Mouse (Mus musculus) CH12.LX (cell line): Measurements from ENCODE around the gene Fyb. TPM values are rescaled to one million over a fixed set of nuclear protein-coding genes. Genes with fewer than 3 reads are reported as not detected.

Experiments
- DNase-seq: peaks from one replicate; pipeline ENCODE4 v3.0.0-alpha.2; 2013; ENCODE audit errors: extremely low read depth
- H3K27ac ChIP-seq: 2 replicates; pipeline ENCODE4 v1.5.1; 2012; ENCODE audit warnings: low read depth, mild to moderate bottlenecking, control low read depth, moderate library complexity; ENCODE audit not compliant: insufficient read depth
- H3K27me3 ChIP-seq: replicated peaks from 2 replicates; pipeline ENCODE3; 2012; ENCODE audit warnings: inconsistent platforms
- H3K36me3 ChIP-seq, 2 experiments: replicated peaks in 1 of 2; 2 replicates each; pipeline versions ENCODE3 to v1.6.1; 2012; ENCODE audit warnings: inconsistent platforms in 1 of 2, low read length in 1 of 2, mild to moderate bottlenecking in 1 of 2, mixed read lengths in 1 of 2, moderate library complexity in 1 of 2; ENCODE audit not compliant: control insufficient read depth in 1 of 2, insufficient read depth in 1 of 2
- H3K4me1 ChIP-seq, 2 experiments: 2 replicates each; pipeline ENCODE4 v1.6.1; 2012; ENCODE audit warnings: inconsistent platforms in 1 of 2, moderate library complexity in 1 of 2; ENCODE audit not compliant: insufficient read depth in 2 of 2, control insufficient read depth in 1 of 2
- H3K4me2 ChIP-seq: 2 replicates; pipeline ENCODE4 v1.6.1; 2012; ENCODE audit warnings: low read depth, mild to moderate bottlenecking, control low read depth; ENCODE audit not compliant: poor library complexity, insufficient read depth, severe bottlenecking
- H3K4me3 ChIP-seq, 3 experiments: fragments of 150-350 bp in 1 of 3; sonication (generic) in 1 of 3; replicated peaks in 1 of 3; 2 replicates each; pipeline versions ENCODE3 to v1.5.1; 2011 to 2012; ENCODE audit warnings: low read depth in 2 of 3, low read length in 2 of 3, mild to moderate bottlenecking in 2 of 3, moderate library complexity in 2 of 3, control low read depth in 1 of 3, improper control_type of control experiment in 1 of 3, inconsistent platforms in 1 of 3, mixed read lengths in 1 of 3; ENCODE audit not compliant: poor library complexity in 1 of 3
- H3K79me2 ChIP-seq: replicated peaks from 2 replicates; pipeline ENCODE4 v1.6.1; 2012; ENCODE audit warnings: mild to moderate bottlenecking, moderate library complexity; ENCODE audit not compliant: control insufficient read depth, poor library complexity, insufficient read depth, severe bottlenecking; ENCODE audit errors: extremely low read depth
- H3K9ac ChIP-seq: 2 replicates; pipeline ENCODE4 v1.6.1; 2012; ENCODE audit warnings: low read depth, mild to moderate bottlenecking, control low read depth, moderate library complexity; ENCODE audit not compliant: insufficient read depth
- H3K9me3 ChIP-seq: replicated peaks from 2 replicates; pipeline ENCODE3; 2012; ENCODE audit warnings: low read length, inconsistent platforms, mixed read lengths
- CHD2 ChIP-seq: IDR thresholded peaks from 2 replicates; pipeline ENCODE4 v1.6.1; 2011; ENCODE audit warnings: low read length, improper control_type of control experiment
- E2F4 ChIP-seq: IDR thresholded peaks from 2 replicates; pipeline ENCODE4 v1.6.1; 2011; ENCODE audit warnings: low read depth, low read length, improper control_type of control experiment; ENCODE audit not compliant: insufficient replicate concordance
- ELF1 ChIP-seq: IDR thresholded peaks from 2 replicates; pipeline ENCODE4 v1.6.1; 2014; ENCODE audit warnings: low read depth, mild to moderate bottlenecking, inconsistent platforms, low read length, improper control_type of control experiment
- GABPA ChIP-seq: IDR thresholded peaks from 2 replicates; pipeline ENCODE4 v1.6.1; 2012; ENCODE audit warnings: low read depth, low read length, improper control_type of control experiment, inconsistent platforms; ENCODE audit not compliant: insufficient replicate concordance
- HCFC1 ChIP-seq: IDR thresholded peaks from 2 replicates; pipeline ENCODE4 v1.6.1; 2012; ENCODE audit warnings: low read depth, mild to moderate bottlenecking, inconsistent platforms, low read length, improper control_type of control experiment
- JUN ChIP-seq: IDR thresholded peaks from 2 replicates; pipeline ENCODE4 v1.6.1; 2011; ENCODE audit warnings: low read depth, mild to moderate bottlenecking, low read length, improper control_type of control experiment, moderate library complexity; ENCODE audit not compliant: insufficient read depth
- MAFK ChIP-seq: IDR thresholded peaks from 2 replicates; pipeline ENCODE4 v1.6.1; 2011; ENCODE audit warnings: low read length, improper control_type of control experiment; ENCODE audit not compliant: insufficient replicate concordance
- MAX ChIP-seq: IDR thresholded peaks from 2 replicates; pipeline ENCODE4 v1.6.1; 2011; ENCODE audit warnings: low read length, improper control_type of control experiment
- MEF2A ChIP-seq: IDR thresholded peaks from 2 replicates; pipeline ENCODE4 v1.6.1; 2014; ENCODE audit warnings: low read depth, mild to moderate bottlenecking, inconsistent platforms, low read length, improper control_type of control experiment, borderline replicate concordance
- MXI1 ChIP-seq: IDR thresholded peaks from 2 replicates; pipeline ENCODE4 v1.6.1; 2011; ENCODE audit warnings: mild to moderate bottlenecking, low read depth, low read length, improper control_type of control experiment
- MYC ChIP-seq: IDR thresholded peaks from 2 replicates; pipeline ENCODE4 v1.6.1; 2011; ENCODE audit warnings: low read depth, mild to moderate bottlenecking, improper control_type of control experiment, low read length
- NRF1 ChIP-seq: IDR thresholded peaks from 2 replicates; pipeline ENCODE4 v1.6.1; 2014; ENCODE audit warnings: low read depth, mild to moderate bottlenecking, inconsistent platforms, low read length, improper control_type of control experiment, moderate library complexity
- PAX5 ChIP-seq: IDR thresholded peaks from 2 replicates; pipeline ENCODE4 v1.6.1; 2012; ENCODE audit warnings: low read length, inconsistent platforms, mixed read lengths
- POLR2A ChIP-seq: IDR thresholded peaks from 2 replicates; pipeline ENCODE4 v1.6.1; 2011; ENCODE audit warnings: low read depth, mild to moderate bottlenecking, improper control_type of control experiment, low read length
- RAD21 ChIP-seq: IDR thresholded peaks from 2 replicates; pipeline ENCODE4 v1.6.1; 2011; ENCODE audit warnings: low read depth, mild to moderate bottlenecking, low read length, improper control_type of control experiment, moderate library complexity
- RCOR1 ChIP-seq: conservative IDR thresholded peaks from 2 replicates; pipeline ENCODE4 v1.6.1; 2012; ENCODE audit warnings: low read depth, mild to moderate bottlenecking, inconsistent platforms, low read length, improper control_type of control experiment
- SMC3 ChIP-seq: IDR thresholded peaks from 2 replicates; pipeline ENCODE4 v1.6.1; 2011; ENCODE audit warnings: low read depth, low read length, improper control_type of control experiment
- TBP ChIP-seq: conservative IDR thresholded peaks from 2 replicates; pipeline ENCODE4 v1.6.1; 2011; ENCODE audit warnings: low read depth, low read length, improper control_type of control experiment
- TCF12 ChIP-seq: IDR thresholded peaks from 2 replicates; pipeline ENCODE4 v1.6.1; 2014; ENCODE audit warnings: low read depth, mild to moderate bottlenecking, inconsistent platforms, low read length, improper control_type of control experiment
- UBTF ChIP-seq: IDR thresholded peaks from 2 replicates; pipeline ENCODE4 v1.6.1; 2012; ENCODE audit warnings: low read depth, mild to moderate bottlenecking, inconsistent platforms, low read length, improper control_type of control experiment, moderate library complexity
- ZC3H11A ChIP-seq: IDR thresholded peaks from 2 replicates; pipeline ENCODE4 v1.6.1; 2012; ENCODE audit warnings: low read depth, mild to moderate bottlenecking, inconsistent platforms, low read length, improper control_type of control experiment
- ZNF384 ChIP-seq: IDR thresholded peaks from 2 replicates; pipeline ENCODE4 v1.6.1; 2012; ENCODE audit warnings: low read depth, low read length, improper control_type of control experiment, inconsistent platforms
- dilution Hi-C: fragments of 300-500 bp; cut with MboI; formaldehyde crosslinking; loops from 2 replicates; pipeline ENCODE4 v1.14.3; 2020; ENCODE audit warnings: low sequenced_read_pairs; ENCODE audit not compliant: extremely low pct_unique_long_range_greater_than_20kb, extremely low pct_ligation_motif_present
- in situ Hi-C: fragments of 300-500 bp; cut with MboI; formaldehyde crosslinking; loops from 3 replicates; pipeline ENCODE4 v1.14.3; 2019; ENCODE audit warnings: low sequenced_read_pairs, low pct_ligation_motif_present, low pct_unique_long_range_greater_than_20kb, mixed read lengths
- polyA plus RNA-seq: library from polyadenylated mRNA; unstranded; fragments of >175 nt; gene quantifications from 2 replicates; pipeline ENCODE4 v1.2.1, GENCODE M21; 2012; ENCODE audit warnings: low read depth; ENCODE audit not compliant: insufficient read length
- total RNA-seq, 2 experiments: library from RNA; depleted of rRNA; stranded (reverse); fragments of 300-350 nt in 1 of 2; fragments of >200 nt in 1 of 2; gene quantifications; 2 replicates each; pipeline ENCODE4 v1.2.3; 2012 to 2014

The Fyb gene
- total and polyA plus RNA-seq, 3 experiments, result 17.6 to 60.1 (median 32.2) TPM

- no peaks in the 10 kb centered on the region for H3K9me3 ChIP-seq
- H3K9ac ChIP-seq, result no peak overlapping the region
- H3K4me1 ChIP-seq, result no peaks in the 10 kb centered on the region
- dilution Hi-C loops, result no loop called here
- no peaks in the 10 kb centered on the region; the same call in 1 of the 2 replicates for H3K79me2 ChIP-seq
- no peak overlapping the region for H3K4me2 ChIP-seq
- H3K27ac ChIP-seq, result no peak overlapping the region
- H3K4me3 ChIP-seq, result no peak overlapping the region
- DNase-seq, result no peak
- H3K36me3 ChIP-seq, result no peaks in the 10 kb centered on the region
- TF ChIP-seq ZNF384 (no peak), CHD2 (no peak), POLR2A (no peak), UBTF (no peak), RAD21 (no peak), RCOR1 (no peak), ELF1 (no peak), PAX5 (no peak), JUN (no peak), SMC3 (no peak), TCF12 (no peak), MAFK (no peak), GABPA (no peak), MEF2A (no peak), NRF1 (no peak), HCFC1 (no peak), ZC3H11A (no peak), MYC (no peak)
- H3K27me3 ChIP-seq, result no peaks in the 10 kb centered on the region
- in situ Hi-C loops, result loop anchor here (10.0 kb wide), 1 partner anchor 58 kb away; no protein-coding TSS in a partner anchor
Observed at GRCm38 (mm10) chr15:6562629-6563028, 40.0 kb downstream of the Fyb start.

- no peaks in the 10 kb centered on the region for H3K27me3 ChIP-seq
- in situ Hi-C loops (loop anchor here (10.0 kb wide), 1 partner anchor 60 kb away; no protein-coding TSS in a partner anchor), dilution Hi-C loops (no loop called here)
- H3K4me2 ChIP-seq, result no peak overlapping the region
- peaks cover 12 to 19% of the 10 kb centered on the region in 2 experiments for H3K4me1 ChIP-seq
- TF ChIP-seq E2F4 (no peak), ZNF384 (no peak), MAX (no peak), MXI1 (no peak), TBP (no peak), ZC3H11A (no peak), MYC (no peak), TCF12 (no peak)
- H3K27ac ChIP-seq, result no peak overlapping the region
- H3K36me3 ChIP-seq, result no peaks in the 10 kb centered on the region
- H3K9ac ChIP-seq, result no peak overlapping the region
- no peak overlapping the region for H3K4me3 ChIP-seq
- no peak for DNase-seq
- no peaks in the 10 kb centered on the region; the same call in 1 of the 2 replicates for H3K79me2 ChIP-seq
- no peaks in the 10 kb centered on the region for H3K9me3 ChIP-seq
Observed at GRCm38 (mm10) chr15:6564977-6565421, 42.3 kb downstream of the Fyb start.
